Mouse (Mus musculus) hindbrain, embryonic 16.5 days (tissue): ENCODE measurements around the gene Aasdh. TPM values are rescaled to one million over a fixed set of nuclear protein-coding genes. Genes with fewer than 3 reads are reported as not detected.

Experiments
- ATAC-seq: fragments of 200-750 bp; cut with Nextera tagmentation; 2 replicates; pipeline ENCODE4 v1.8.0; 2017; ENCODE audit warnings: moderate TSS enrichment, moderate library complexity
- H3K27ac ChIP-seq: fragments of 300-500 bp; sonication (generic); 2 replicates; pipeline ENCODE4 v1.5.1; 2014; ENCODE audit warnings: low read depth, mild to moderate bottlenecking, control low read depth, low read length, moderate library complexity
- H3K27me3 ChIP-seq: fragments of 300-500 bp; sonication (generic); replicated peaks from 2 replicates; pipeline ENCODE4 v1.6.1; 2014; ENCODE audit warnings: low read length; ENCODE audit not compliant: control insufficient read depth, insufficient read depth
- H3K36me3 ChIP-seq: fragments of 300-500 bp; sonication (generic); 2 replicates; pipeline ENCODE4 v1.6.1; 2014; ENCODE audit warnings: mild to moderate bottlenecking, low read length, moderate library complexity, mixed read lengths; ENCODE audit not compliant: control insufficient read depth, insufficient read depth
- H3K4me1 ChIP-seq: fragments of 300-500 bp; sonication (generic); 2 replicates; pipeline ENCODE4 v1.6.1; 2014; ENCODE audit warnings: low read depth, low read length; ENCODE audit not compliant: control insufficient read depth, insufficient read depth
- H3K4me2 ChIP-seq: fragments of 300-500 bp; sonication (generic); 2 replicates; pipeline ENCODE4 v1.6.1; 2014; ENCODE audit warnings: mild to moderate bottlenecking, low read length, control low read depth, moderate library complexity
- H3K4me3 ChIP-seq: fragments of 300-500 bp; sonication (generic); 2 replicates; pipeline ENCODE4 v1.5.1; 2014; ENCODE audit warnings: mild to moderate bottlenecking, low read length, control low read depth, moderate library complexity
- H3K9ac ChIP-seq: fragments of 300-500 bp; sonication (generic); 2 replicates; pipeline ENCODE4 v1.6.1; 2014; ENCODE audit warnings: low read depth, mild to moderate bottlenecking, control low read depth, low read length, moderate library complexity
- H3K9me3 ChIP-seq: fragments of 300-500 bp; sonication (generic); 2 replicates; pipeline ENCODE4 v1.6.1; 2014; ENCODE audit warnings: mild to moderate bottlenecking, low read length, moderate library complexity; ENCODE audit not compliant: control insufficient read depth
- WGBS: fragments of 180-500 bp; shearing (Covaris S2); extraction: QIAGEN DNeasy Blood & Tissue Kit; methylation state at CpG from one replicate; pipeline ENCODE4 v1.1.7; 2014; 5-methylcytosine and 5-hydroxymethylcytosine counted together
- polyA plus RNA-seq: library from polyadenylated mRNA; unstranded; fragments of >200 nt; fragmentation: Nextera tagmentation; extraction: Ambion mirVana; gene quantifications from 2 replicates; pipeline ENCODE4 v1.2.1, GENCODE M21; 2015

Gene Aasdh
- polyA plus RNA-seq, 1 experiment from 2014 or later = 14.0 TPM

DNA sequence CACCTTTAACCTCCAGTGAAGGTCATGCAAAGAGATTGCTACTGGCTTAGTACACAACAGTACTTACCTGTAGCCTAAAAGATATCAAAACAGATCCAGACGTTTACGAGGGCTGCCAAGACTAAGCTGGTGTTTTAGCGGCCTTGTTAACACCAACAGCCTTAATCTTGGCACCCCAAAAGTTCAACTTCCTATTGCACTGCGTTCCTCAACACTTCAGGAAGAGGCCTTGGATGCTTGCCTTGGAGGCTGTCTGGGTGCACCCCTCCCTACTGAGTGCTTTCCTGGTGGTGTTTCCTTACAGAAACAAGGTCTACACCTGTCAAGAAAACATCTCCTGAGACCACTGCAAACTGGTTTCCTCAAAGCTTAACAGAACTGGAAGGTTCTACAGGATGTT lies 41.8 kb upstream of the Aasdh start:
- no peak for ATAC-seq
- Histone ChIP-seq H3K4me2 (no peak overlapping the region), H3K4me3 (no peak overlapping the region), H3K9me3 (no peaks in the 10 kb centered on the region), H3K27me3 (no peaks in the 10 kb centered on the region), H3K36me3 (no peaks in the 10 kb centered on the region), H3K4me1 (peaks cover 11% of the 10 kb centered on the region), H3K27ac (no peak overlapping the region), H3K9ac (no peak overlapping the region)
- WGBS = 95% methylated on average over 4 of the region's 4 CpGs

DNA sequence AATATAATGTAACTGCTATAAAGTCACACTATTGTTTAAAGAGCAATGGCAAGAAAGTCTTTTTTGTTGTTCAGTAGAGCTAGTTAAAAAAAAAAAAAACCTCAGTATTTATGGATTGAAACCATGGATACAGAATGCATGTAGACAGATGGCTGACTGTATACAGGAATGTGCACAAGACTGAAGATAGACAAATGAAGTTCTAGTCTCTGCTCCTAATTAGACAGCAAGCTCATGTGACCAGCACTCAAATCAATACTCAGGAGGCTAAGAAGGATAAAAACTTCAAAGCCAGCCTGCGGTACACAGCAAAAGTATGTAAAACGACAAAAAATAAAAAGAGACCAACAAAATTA lies 40.3 kb upstream of the Aasdh start:
- Histone ChIP-seq H3K4me3 (no peak overlapping the region), H3K36me3 (no peaks in the 10 kb centered on the region), H3K27me3 (no peaks in the 10 kb centered on the region), H3K4me1 (peaks cover 9% of the 10 kb centered on the region), H3K27ac (no peak overlapping the region), H3K9me3 (no peaks in the 10 kb centered on the region), H3K9ac (no peak overlapping the region), H3K4me2 (no peak overlapping the region)
- WGBS = 72% methylated on average over 2 of the region's 2 CpGs
- ATAC-seq = no peak

DNA sequence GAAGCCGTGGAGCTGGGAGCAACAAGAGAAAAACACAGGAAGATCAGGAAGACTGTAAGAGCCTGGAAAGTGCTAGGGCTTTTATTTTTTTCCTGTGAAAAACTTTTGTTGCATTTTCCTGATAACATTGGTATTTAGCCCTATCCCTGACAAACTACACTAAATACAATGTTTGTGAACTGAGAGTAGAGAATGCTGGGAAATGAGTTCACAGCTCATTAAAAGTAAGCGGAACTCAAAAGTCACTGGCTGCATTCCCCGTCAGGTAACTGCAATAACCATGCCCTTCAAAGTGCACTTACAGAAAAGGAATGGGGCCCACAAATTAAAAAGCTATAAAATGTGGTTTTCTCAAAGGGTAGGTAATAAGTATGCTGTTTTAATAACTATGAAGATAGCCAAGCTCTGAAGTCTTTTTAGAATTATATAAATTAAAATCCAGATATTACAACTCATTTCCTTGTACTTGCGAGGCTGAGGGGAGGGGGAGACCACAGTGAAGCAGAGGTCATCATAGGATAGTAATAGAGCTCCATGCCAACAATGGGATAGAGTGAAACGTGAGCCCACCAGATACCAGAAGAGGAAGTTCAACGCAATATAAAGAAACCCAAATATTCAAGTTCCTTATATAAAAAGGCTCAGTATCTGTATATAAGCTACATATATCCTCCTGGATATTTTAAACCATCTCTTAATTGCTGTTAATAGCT lies 39.8 kb upstream of the Aasdh start:
- Histone ChIP-seq H3K4me2 (no peak overlapping the region), H3K4me1 (peaks cover 6% of the 10 kb centered on the region), H3K4me3 (no peak overlapping the region), H3K9me3 (no peaks in the 10 kb centered on the region), H3K27me3 (no peaks in the 10 kb centered on the region), H3K27ac (no peak overlapping the region), H3K9ac (no peak overlapping the region), H3K36me3 (no peaks in the 10 kb centered on the region)
- no peak for ATAC-seq
- 76% methylated on average over 6 of the region's 6 CpGs for WGBS

DNA sequence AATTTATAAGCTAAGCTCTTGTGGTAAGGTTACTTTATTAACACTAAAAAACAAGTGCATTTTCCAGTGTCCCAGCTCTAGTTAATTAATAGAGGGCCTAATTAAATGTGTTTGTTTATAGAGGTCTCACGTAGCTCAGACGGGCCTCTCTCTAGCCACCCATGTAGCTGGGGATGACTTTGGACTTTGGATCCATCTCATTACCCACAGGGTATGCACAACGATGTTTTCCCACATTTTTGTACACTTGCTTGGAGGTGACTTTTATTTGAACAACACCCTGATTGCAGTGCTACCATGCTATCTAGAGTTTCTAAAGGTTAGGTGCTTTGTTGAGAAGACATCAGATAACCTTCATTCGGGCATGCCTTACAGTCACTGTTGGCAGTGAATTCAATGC lies 37.2 kb upstream of the Aasdh start:
- no peaks in the 10 kb centered on the region for H3K9me3 ChIP-seq
- WGBS = 92% methylated on average over 4 of the region's 4 CpGs
- no peak overlapping the region for H3K9ac ChIP-seq
- H3K4me2 ChIP-seq = no peak overlapping the region
- no peaks in the 10 kb centered on the region for H3K27me3 ChIP-seq
- ATAC-seq = no peak
- no peaks in the 10 kb centered on the region for H3K36me3 ChIP-seq
- H3K4me3 ChIP-seq = no peak overlapping the region
- no peak overlapping the region for H3K27ac ChIP-seq
- no peaks in the 10 kb centered on the region for H3K4me1 ChIP-seq

DNA sequence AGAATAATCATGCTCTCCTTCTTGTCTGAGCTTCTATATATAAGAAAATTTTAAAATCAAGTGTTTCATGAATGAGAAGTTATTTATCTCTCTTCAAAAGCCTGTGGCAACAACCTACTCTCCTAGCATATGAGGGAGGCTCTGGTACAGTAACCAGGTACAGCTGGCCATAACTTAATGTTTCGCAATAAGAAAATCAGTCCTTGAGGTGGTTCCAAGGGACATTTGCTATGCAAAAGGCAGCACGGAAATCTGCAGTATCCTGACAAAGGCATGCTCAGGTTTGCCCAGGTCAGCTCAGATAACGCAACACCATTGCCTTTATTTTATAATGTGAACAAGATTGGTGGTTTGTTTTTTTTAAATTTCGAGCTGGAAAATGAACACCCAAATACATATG lies 36.7 kb upstream of the Aasdh start:
- H3K9me3 ChIP-seq = no peaks in the 10 kb centered on the region
- H3K27ac ChIP-seq = no peak overlapping the region
- H3K4me3 ChIP-seq = no peak overlapping the region
- H3K4me1 ChIP-seq = no peaks in the 10 kb centered on the region
- WGBS = 97% methylated on average over 4 of the region's 4 CpGs
- H3K4me2 ChIP-seq = no peak overlapping the region
- no peaks in the 10 kb centered on the region for H3K27me3 ChIP-seq
- ATAC-seq = no peak
- H3K36me3 ChIP-seq = no peaks in the 10 kb centered on the region
- H3K9ac ChIP-seq = no peak overlapping the region

DNA sequence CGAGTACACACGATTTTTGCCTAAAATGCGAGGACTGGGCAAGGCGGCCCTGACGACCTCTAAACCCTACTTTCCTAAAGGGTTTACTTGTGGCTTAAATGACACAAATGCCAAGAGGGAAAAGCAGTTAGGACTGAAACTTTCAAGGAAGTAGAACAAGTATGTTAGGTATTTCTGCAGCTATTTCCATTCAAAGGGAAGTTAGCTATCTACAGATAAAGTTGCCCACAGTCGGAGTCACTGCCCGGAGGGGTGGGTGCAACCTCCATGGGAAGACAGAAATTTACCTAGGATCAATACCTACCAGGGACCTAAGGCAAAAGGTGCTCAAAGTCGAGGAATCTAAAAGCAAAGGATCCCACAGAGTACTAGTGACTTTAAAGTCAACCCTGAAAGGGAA lies 34.4 kb upstream of the Aasdh start:
- H3K9ac ChIP-seq = no peak overlapping the region
- no peak overlapping the region for H3K27ac ChIP-seq
- H3K27me3 ChIP-seq = no peaks in the 10 kb centered on the region
- no peak for ATAC-seq
- WGBS = 96% methylated on average over 8 of the region's 8 CpGs
- H3K36me3 ChIP-seq = no peaks in the 10 kb centered on the region
- H3K4me2 ChIP-seq = no peak overlapping the region
- no peaks in the 10 kb centered on the region for H3K9me3 ChIP-seq
- H3K4me3 ChIP-seq = no peak overlapping the region
- H3K4me1 ChIP-seq = no peaks in the 10 kb centered on the region

DNA sequence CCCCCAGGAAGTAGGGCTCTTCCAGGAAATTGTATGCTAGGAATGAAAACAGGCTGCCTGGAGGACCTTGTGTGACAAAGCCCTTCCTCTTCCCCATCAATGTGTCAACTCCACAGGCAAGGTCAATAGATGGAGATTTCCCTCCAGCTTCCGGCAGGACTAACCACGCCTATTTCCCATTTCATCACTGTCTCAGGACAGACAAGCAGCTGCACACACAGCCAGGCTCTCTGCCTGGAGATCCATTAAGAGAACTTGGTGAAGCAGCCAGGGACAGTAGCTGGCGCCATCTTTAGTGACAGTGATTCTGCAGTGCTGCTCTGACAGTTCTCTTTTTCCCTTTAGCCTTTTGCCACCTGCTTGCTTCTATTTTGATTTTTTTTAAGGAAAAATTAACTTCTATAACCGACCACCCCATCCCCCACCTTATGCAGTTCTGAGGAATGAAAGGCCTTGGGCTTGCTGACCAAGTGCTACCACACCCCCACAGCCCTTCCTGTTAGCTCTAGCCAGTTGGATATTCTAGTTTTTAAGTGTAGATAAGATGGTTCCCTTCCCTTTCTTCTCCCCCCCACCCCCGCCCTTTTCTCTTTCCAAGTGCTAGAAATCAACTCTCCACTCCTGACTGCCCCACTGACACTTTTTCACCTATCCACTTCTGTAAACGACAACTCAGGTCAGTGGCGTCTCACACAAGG lies 24.0 kb upstream of the Aasdh start:
- Histone ChIP-seq H3K27ac (no peak overlapping the region), H3K27me3 (no peaks in the 10 kb centered on the region), H3K36me3 (peaks cover 14% of the 10 kb centered on the region), H3K4me3 (no peak overlapping the region), H3K4me2 (no peak overlapping the region), H3K9me3 (0 out of 2 replicates have a peak, but pooled peaks cover 2% of the 10 kb centered on the region), H3K4me1 (no peaks in the 10 kb centered on the region), H3K9ac (no peak overlapping the region)
- WGBS = 84% methylated on average over 7 of the region's 7 CpGs
- ATAC-seq = no peak

DNA sequence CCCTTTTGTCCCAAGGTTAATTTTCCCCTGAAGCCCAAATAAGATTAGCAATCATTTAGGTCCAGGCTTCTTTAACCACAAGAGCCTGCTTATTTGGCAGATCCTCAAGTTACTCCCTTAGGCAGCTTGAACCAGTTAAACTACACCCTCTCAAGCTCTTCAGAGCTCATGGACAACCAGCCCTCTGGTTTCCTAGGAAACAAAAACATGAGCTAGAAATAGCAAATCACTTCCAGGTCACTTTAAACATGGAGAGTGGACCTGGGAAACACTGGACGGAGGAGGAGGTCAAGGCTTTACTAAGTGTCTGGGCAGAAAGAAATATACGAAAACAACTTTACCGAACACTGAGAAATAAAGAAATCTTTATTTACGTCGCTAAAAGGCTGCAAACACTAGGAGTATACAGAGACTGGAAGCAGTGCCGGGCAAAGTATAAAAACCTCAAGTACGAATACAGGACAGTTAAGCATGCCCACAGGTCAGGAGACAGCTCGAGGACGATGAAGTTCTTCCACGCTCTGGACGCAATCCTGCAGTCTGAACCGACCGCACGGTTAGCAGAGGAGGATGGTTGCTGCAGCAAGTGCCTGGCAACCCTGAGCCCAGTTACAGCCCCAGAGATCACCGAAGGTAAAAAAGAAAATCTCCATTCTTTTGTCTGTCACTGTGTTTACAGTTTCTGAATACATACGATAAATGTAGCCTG lies 23.0 kb upstream of the Aasdh start:
- peak overlapping the region; percentile 5; the same call in 1 of the 2 replicates for H3K4me2 ChIP-seq
- H3K27me3 ChIP-seq = no peaks in the 10 kb centered on the region
- no peaks in the 10 kb centered on the region; the same call in 1 of the 2 replicates for H3K4me1 ChIP-seq
- peaks cover 14% of the 10 kb centered on the region for H3K36me3 ChIP-seq
- H3K4me3 ChIP-seq = no peak overlapping the region
- 0 out of 2 replicates have a peak overlapping the region, but pooled peaks have one; percentile 23 for H3K27ac ChIP-seq
- 0 out of 2 replicates have a peak, but pooled peaks cover 2% of the 10 kb centered on the region for H3K9me3 ChIP-seq
- WGBS = 78% methylated on average over 16 of the region's 16 CpGs
- ATAC-seq = peak; percentile 61; the same call in 1 of the 2 replicates
- H3K9ac ChIP-seq = no peak overlapping the region

DNA sequence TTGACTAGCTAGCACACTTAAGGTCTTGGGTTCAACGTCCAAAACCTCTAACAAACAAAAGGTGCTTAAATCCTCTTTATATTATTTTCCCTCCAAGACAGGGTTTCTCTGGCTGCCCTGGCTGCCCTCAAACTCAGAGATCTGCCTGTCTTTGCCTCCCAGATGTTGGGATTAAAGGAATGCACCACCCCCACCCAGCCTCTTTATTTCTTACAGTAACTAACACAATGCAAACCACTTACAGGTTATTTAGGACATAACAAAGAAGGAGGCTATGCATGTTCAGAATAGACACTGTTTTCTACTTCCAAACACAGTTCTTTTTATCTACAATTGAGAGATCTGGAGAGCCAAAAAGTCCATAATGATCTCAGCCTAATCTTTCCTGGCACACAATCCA lies 19.0 kb upstream of the Aasdh start:
- ATAC-seq = no peak
- H3K9ac ChIP-seq = no peak overlapping the region
- peaks cover 18% of the 10 kb centered on the region for H3K36me3 ChIP-seq
- H3K4me3 ChIP-seq = no peak overlapping the region
- H3K9me3 ChIP-seq = 0 out of 2 replicates have a peak, but pooled peaks cover 2% of the 10 kb centered on the region
- no peak overlapping the region for H3K27ac ChIP-seq
- no peak overlapping the region for H3K4me2 ChIP-seq
- no peaks in the 10 kb centered on the region for H3K27me3 ChIP-seq
- H3K4me1 ChIP-seq = no peaks in the 10 kb centered on the region; the same call in 1 of the 2 replicates
- 83% methylated on average over 1 of the region's 1 CpGs for WGBS
